Mouse (Mus musculus) CH12.LX (cell line): ENCODE measurements around the gene Shisa4. TPM values are rescaled to one million over a fixed set of nuclear protein-coding genes. Genes with fewer than 3 reads are reported as not detected.

Experiments used
- DNase-seq: peaks from one replicate; pipeline ENCODE4 v3.0.0-alpha.2; 2013; ENCODE audit errors: extremely low read depth
- H3K27ac ChIP-seq: 2 replicates; pipeline ENCODE4 v1.5.1; 2012; ENCODE audit warnings: low read depth, mild to moderate bottlenecking, control low read depth, moderate library complexity; ENCODE audit not compliant: insufficient read depth
- H3K27me3 ChIP-seq: replicated peaks from 2 replicates; pipeline ENCODE3; 2012; ENCODE audit warnings: inconsistent platforms
- H3K36me3 ChIP-seq, 2 experiments: replicated peaks in 1 of 2; 2 replicates each; pipeline versions ENCODE3 to v1.6.1; 2012; ENCODE audit warnings: inconsistent platforms in 1 of 2, low read length in 1 of 2, mild to moderate bottlenecking in 1 of 2, mixed read lengths in 1 of 2, moderate library complexity in 1 of 2; ENCODE audit not compliant: control insufficient read depth in 1 of 2, insufficient read depth in 1 of 2
- H3K4me1 ChIP-seq, 2 experiments: 2 replicates each; pipeline ENCODE4 v1.6.1; 2012; ENCODE audit warnings: inconsistent platforms in 1 of 2, moderate library complexity in 1 of 2; ENCODE audit not compliant: insufficient read depth in 2 of 2, control insufficient read depth in 1 of 2
- H3K4me2 ChIP-seq: 2 replicates; pipeline ENCODE4 v1.6.1; 2012; ENCODE audit warnings: low read depth, mild to moderate bottlenecking, control low read depth; ENCODE audit not compliant: poor library complexity, insufficient read depth, severe bottlenecking
- H3K4me3 ChIP-seq, 3 experiments: fragments of 150-350 bp in 1 of 3; sonication (generic) in 1 of 3; replicated peaks in 1 of 3; 2 replicates each; pipeline versions ENCODE3 to v1.5.1; 2011 to 2012; ENCODE audit warnings: low read depth in 2 of 3, low read length in 2 of 3, mild to moderate bottlenecking in 2 of 3, moderate library complexity in 2 of 3, control low read depth in 1 of 3, improper control_type of control experiment in 1 of 3, inconsistent platforms in 1 of 3, mixed read lengths in 1 of 3; ENCODE audit not compliant: poor library complexity in 1 of 3
- H3K79me2 ChIP-seq: replicated peaks from 2 replicates; pipeline ENCODE4 v1.6.1; 2012; ENCODE audit warnings: mild to moderate bottlenecking, moderate library complexity; ENCODE audit not compliant: control insufficient read depth, poor library complexity, insufficient read depth, severe bottlenecking; ENCODE audit errors: extremely low read depth
- H3K9ac ChIP-seq: 2 replicates; pipeline ENCODE4 v1.6.1; 2012; ENCODE audit warnings: low read depth, mild to moderate bottlenecking, control low read depth, moderate library complexity; ENCODE audit not compliant: insufficient read depth
- H3K9me3 ChIP-seq: replicated peaks from 2 replicates; pipeline ENCODE3; 2012; ENCODE audit warnings: low read length, inconsistent platforms, mixed read lengths
- CHD2 ChIP-seq: IDR thresholded peaks from 2 replicates; pipeline ENCODE4 v1.6.1; 2011; ENCODE audit warnings: low read length, improper control_type of control experiment
- CTCF ChIP-seq, 2 experiments: IDR thresholded peaks in 1 of 2; conservative IDR thresholded peaks in 1 of 2; 2 replicates each; pipeline ENCODE4 v1.5.1; 2011 to 2012; ENCODE audit warnings: low read depth in 2 of 2, low read length in 2 of 2, improper control_type of control experiment in 1 of 2, inconsistent platforms in 1 of 2, mild to moderate bottlenecking in 1 of 2, moderate library complexity in 1 of 2
- E2F4 ChIP-seq: IDR thresholded peaks from 2 replicates; pipeline ENCODE4 v1.6.1; 2011; ENCODE audit warnings: low read depth, low read length, improper control_type of control experiment; ENCODE audit not compliant: insufficient replicate concordance
- ELF1 ChIP-seq: IDR thresholded peaks from 2 replicates; pipeline ENCODE4 v1.6.1; 2014; ENCODE audit warnings: low read depth, mild to moderate bottlenecking, inconsistent platforms, low read length, improper control_type of control experiment
- EP300 ChIP-seq: IDR thresholded peaks from 2 replicates; pipeline ENCODE4 v1.6.1; 2011; ENCODE audit warnings: low read length, improper control_type of control experiment
- ETS1 ChIP-seq: conservative IDR thresholded peaks from 2 replicates; pipeline ENCODE4 v1.6.1; 2012; ENCODE audit warnings: low read depth, mild to moderate bottlenecking, inconsistent platforms, low read length, improper control_type of control experiment, moderate library complexity
- HCFC1 ChIP-seq: IDR thresholded peaks from 2 replicates; pipeline ENCODE4 v1.6.1; 2012; ENCODE audit warnings: low read depth, mild to moderate bottlenecking, inconsistent platforms, low read length, improper control_type of control experiment
- JUN ChIP-seq: IDR thresholded peaks from 2 replicates; pipeline ENCODE4 v1.6.1; 2011; ENCODE audit warnings: low read depth, mild to moderate bottlenecking, low read length, improper control_type of control experiment, moderate library complexity; ENCODE audit not compliant: insufficient read depth
- JUND ChIP-seq: conservative IDR thresholded peaks from 2 replicates; pipeline ENCODE4 v1.6.1; 2011; ENCODE audit warnings: low read depth, low read length, improper control_type of control experiment
- MXI1 ChIP-seq: IDR thresholded peaks from 2 replicates; pipeline ENCODE4 v1.6.1; 2011; ENCODE audit warnings: mild to moderate bottlenecking, low read depth, low read length, improper control_type of control experiment
- MYC ChIP-seq: IDR thresholded peaks from 2 replicates; pipeline ENCODE4 v1.6.1; 2011; ENCODE audit warnings: low read depth, mild to moderate bottlenecking, improper control_type of control experiment, low read length
- NRF1 ChIP-seq: IDR thresholded peaks from 2 replicates; pipeline ENCODE4 v1.6.1; 2014; ENCODE audit warnings: low read depth, mild to moderate bottlenecking, inconsistent platforms, low read length, improper control_type of control experiment, moderate library complexity
- PAX5 ChIP-seq: IDR thresholded peaks from 2 replicates; pipeline ENCODE4 v1.6.1; 2012; ENCODE audit warnings: low read length, inconsistent platforms, mixed read lengths
- POLR2A ChIP-seq: IDR thresholded peaks from 2 replicates; pipeline ENCODE4 v1.6.1; 2011; ENCODE audit warnings: low read depth, mild to moderate bottlenecking, improper control_type of control experiment, low read length
- POLR2AphosphoS2 ChIP-seq: IDR thresholded peaks from 2 replicates; pipeline ENCODE4 v1.6.1; 2011; ENCODE audit warnings: low read depth, low read length, improper control_type of control experiment
- SIN3A ChIP-seq: IDR thresholded peaks from 2 replicates; pipeline ENCODE4 v1.6.1; 2012; ENCODE audit warnings: low read length, improper control_type of control experiment, inconsistent platforms
- TBP ChIP-seq: conservative IDR thresholded peaks from 2 replicates; pipeline ENCODE4 v1.6.1; 2011; ENCODE audit warnings: low read depth, low read length, improper control_type of control experiment
- TCF12 ChIP-seq: IDR thresholded peaks from 2 replicates; pipeline ENCODE4 v1.6.1; 2014; ENCODE audit warnings: low read depth, mild to moderate bottlenecking, inconsistent platforms, low read length, improper control_type of control experiment
- UBTF ChIP-seq: IDR thresholded peaks from 2 replicates; pipeline ENCODE4 v1.6.1; 2012; ENCODE audit warnings: low read depth, mild to moderate bottlenecking, inconsistent platforms, low read length, improper control_type of control experiment, moderate library complexity
- USF1 ChIP-seq: IDR thresholded peaks from 2 replicates; pipeline ENCODE4 v1.6.1; 2014; ENCODE audit warnings: low read depth, mild to moderate bottlenecking, inconsistent platforms, low read length, improper control_type of control experiment
- ZKSCAN1 ChIP-seq: IDR thresholded peaks from 2 replicates; pipeline ENCODE4 v1.6.1; 2012; ENCODE audit warnings: low read depth, inconsistent platforms, low read length, improper control_type of control experiment, borderline replicate concordance
- ZMIZ1 ChIP-seq: IDR thresholded peaks from 2 replicates; pipeline ENCODE4 v1.6.1; 2012; ENCODE audit warnings: low read depth, mild to moderate bottlenecking, inconsistent platforms, low read length, improper control_type of control experiment
- dilution Hi-C: fragments of 300-500 bp; cut with MboI; formaldehyde crosslinking; loops from 2 replicates; pipeline ENCODE4 v1.14.3; 2020; ENCODE audit warnings: low sequenced_read_pairs; ENCODE audit not compliant: extremely low pct_unique_long_range_greater_than_20kb, extremely low pct_ligation_motif_present
- in situ Hi-C: fragments of 300-500 bp; cut with MboI; formaldehyde crosslinking; loops from 3 replicates; pipeline ENCODE4 v1.14.3; 2019; ENCODE audit warnings: low sequenced_read_pairs, low pct_ligation_motif_present, low pct_unique_long_range_greater_than_20kb, mixed read lengths
- polyA plus RNA-seq: library from polyadenylated mRNA; unstranded; fragments of >175 nt; gene quantifications from 2 replicates; pipeline ENCODE4 v1.2.1, GENCODE M21; 2012; ENCODE audit warnings: low read depth; ENCODE audit not compliant: insufficient read length
- total RNA-seq, 2 experiments: library from RNA; depleted of rRNA; stranded (reverse); fragments of 300-350 nt in 1 of 2; fragments of >200 nt in 1 of 2; gene quantifications; 2 replicates each; pipeline ENCODE4 v1.2.3; 2012 to 2014

The Shisa4 gene
- total and polyA plus RNA-seq, 3 experiments: 0.08 to 0.41 TPM; not detected in 1

- TF ChIP-seq HCFC1 (no peak), MXI1 (no peak), MYC (0 out of 2 replicates have a peak, but pooled peaks have one; percentile 15), SIN3A (peak; percentile 58), CHD2 (0 out of 2 replicates have a peak, but pooled peaks have one; percentile 24), TCF12 (no peak), TBP (no peak), JUN (peak; percentile 96), ZMIZ1 (no peak), POLR2A (no peak), UBTF (no peak), ZKSCAN1 (no peak), JUND (peak; percentile 95), CTCF (conservative IDR thresholded peaks at IDR 0.05 in 1 of 2, IDR thresholded peaks at IDR 0.05 in 1 of 2; ENCODE audit: low read depth in 2 of 2, low read length in 2 of 2) (peak; percentile 31 to 93; a peak in 2 of 4 replicates), NRF1 (no peak)
These were observed 6.8 kb downstream of the Shisa4 start (continued) for GRCm38 (mm10) chr1:135368245-135368644.

- H3K4me3 ChIP-seq: no peak overlapping the region
- H3K79me2 ChIP-seq: no peaks in the 10 kb centered on the region
These were observed 7.4 kb downstream of the Shisa4 start for GRCm38 (mm10) chr1:135367595-135367994.

GRCm38 (mm10) chr1:135367005-135367404 lies 8.0 kb downstream of the Shisa4 start:
- Histone ChIP-seq H3K79me2 (no peaks in the 10 kb centered on the region), H3K27me3 (no peaks in the 10 kb centered on the region), H3K4me2 (no peak overlapping the region), H3K27ac (no peak overlapping the region), H3K9ac (no peak overlapping the region), H3K4me3 (no peak overlapping the region), H3K9me3 (peaks cover 2% of the 10 kb centered on the region), H3K36me3 (no peaks in the 10 kb centered on the region), H3K4me1 (peaks cover 2 to 12% of the 10 kb centered on the region in 2 experiments; a peak in 3 of 4 replicates)
- no peak for DNase-seq
- in situ Hi-C loops: no loop called here
- dilution Hi-C loops: no loop called here
- TF ChIP-seq PAX5: no peak
- no peak for TF ChIP-seq MYC
- TF ChIP-seq ZMIZ1: no peak
- TF ChIP-seq ETS1: no peak
- TF ChIP-seq USF1: no peak
- TF ChIP-seq ELF1: no peak
- TF ChIP-seq POLR2A: no peak
- TF ChIP-seq, all 38 proteins: peak for 0

More at GRCm38 (mm10) chr1:135367595-135367994, 7.4 kb downstream of the Shisa4 start:
- dilution Hi-C loops: no loop called here
- in situ Hi-C loops: no loop called here
- peaks cover 2 to 12% of the 10 kb centered on the region in 2 experiments; a peak in 3 of 4 replicates for H3K4me1 ChIP-seq
- TF ChIP-seq E2F4: no peak
- no peak for TF ChIP-seq EP300
- no peak for TF ChIP-seq ZKSCAN1
- TF ChIP-seq POLR2AphosphoS2: no peak
- no peaks in the 10 kb centered on the region for H3K36me3 ChIP-seq
- no peak overlapping the region for H3K27ac ChIP-seq
- no peak overlapping the region for H3K9ac ChIP-seq
- H3K27me3 ChIP-seq: no peaks in the 10 kb centered on the region
- DNase-seq: no peak
- no peaks in the 10 kb centered on the region for H3K9me3 ChIP-seq
- no peak overlapping the region for H3K4me2 ChIP-seq
